Mouse (Mus musculus) embryonic fibroblast, embryonic 13.5 days (primary cell): ENCODE measurements at regions not wholly inside any gene's neighbourhood (a gene's known extent, or its start where the extent isn't known, plus 50 kb on each side); places are given as distances from the start of the nearest gene placed in this dataset.

Source experiments
- CTCF ChIP-seq: IDR thresholded peaks from 2 replicates; pipeline ENCODE4 v1.5.1; 2011; ENCODE audit warnings: mild to moderate bottlenecking, control low read depth, low read length, moderate library complexity, borderline replicate concordance; ENCODE audit not compliant: insufficient read depth
- POLR2A ChIP-seq: IDR thresholded peaks from 2 replicates; pipeline ENCODE4 v1.6.1; 2011; ENCODE audit warnings: low read depth, mild to moderate bottlenecking, control low read depth, low read length, moderate library complexity

- TF ChIP-seq POLR2A (no peak), CTCF (no peak)
Measured at GRCm38 (mm10) chr15:63679984-63680925, 164.7 kb downstream of the Gsdmc2 start.
